Mouse (Mus musculus): ENCODE data around the gene Ncstn. TPM values are rescaled to one million over a fixed set of nuclear protein-coding genes. Genes with fewer than 3 reads are reported as not detected.
A peak's percentile ranks its signal among the peaks of the same experiment; 100 is the strongest.

The Ncstn gene
- polyA plus RNA-seq, 1 experiment from 2014 or later, result 129 TPM

DNA sequence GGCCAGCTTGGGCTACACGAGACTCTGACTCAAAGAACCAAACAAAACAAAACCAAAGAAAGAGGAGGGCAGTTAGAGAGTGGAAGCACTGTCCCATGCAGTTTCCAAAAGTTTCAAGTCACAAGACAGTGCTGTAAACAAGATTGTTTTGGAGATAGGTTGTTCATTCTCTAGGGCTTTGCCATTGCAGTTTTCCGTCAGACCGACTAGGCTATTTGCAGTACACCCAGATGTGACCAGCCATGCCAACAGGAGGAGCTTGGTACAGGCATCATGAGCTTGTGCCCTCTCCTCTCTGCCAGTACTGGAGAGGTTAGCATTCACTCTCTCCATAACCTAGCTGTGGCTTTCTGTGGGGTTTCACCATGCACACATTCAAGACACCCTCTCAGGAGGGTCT is 10.9 kb upstream of the Ncstn start:
- H3K4me3 ChIP-seq (replicated peaks; ENCODE audit: low read depth, low read length), result no peak overlapping the region
- no peaks in the 10 kb centered on the region for H3K4me1 ChIP-seq (replicated peaks; ENCODE audit: insufficient read depth, low read length)
- no peaks in the 10 kb centered on the region for H3K27me3 ChIP-seq (ENCODE audit: insufficient read depth, low read length)
- H3K4me2 ChIP-seq (ENCODE audit: low read length), result no peak overlapping the region
- H3K36me3 ChIP-seq (ENCODE audit: insufficient read depth, low read length), result peaks cover 69% of the 10 kb centered on the region
- TF ChIP-seq CTCF (IDR thresholded peaks at IDR 0.05; ENCODE audit: low read depth), result no peak
- ATAC-seq (replicated peaks; ENCODE audit: low FRiP score, low read depth), result peak; percentile 72
- peak; percentile 22 for DNase-seq (ENCODE audit: low spot score)
- H3K9ac ChIP-seq (ENCODE audit: low read depth, low read length), result no peak overlapping the region
- peak overlapping the region; percentile 38 for H3K27ac ChIP-seq
- 43% methylated on average over 3 of the region's 3 CpGs for WGBS
- no peaks in the 10 kb centered on the region for H3K9me3 ChIP-seq (replicated peaks; ENCODE audit: low read length)

DNA sequence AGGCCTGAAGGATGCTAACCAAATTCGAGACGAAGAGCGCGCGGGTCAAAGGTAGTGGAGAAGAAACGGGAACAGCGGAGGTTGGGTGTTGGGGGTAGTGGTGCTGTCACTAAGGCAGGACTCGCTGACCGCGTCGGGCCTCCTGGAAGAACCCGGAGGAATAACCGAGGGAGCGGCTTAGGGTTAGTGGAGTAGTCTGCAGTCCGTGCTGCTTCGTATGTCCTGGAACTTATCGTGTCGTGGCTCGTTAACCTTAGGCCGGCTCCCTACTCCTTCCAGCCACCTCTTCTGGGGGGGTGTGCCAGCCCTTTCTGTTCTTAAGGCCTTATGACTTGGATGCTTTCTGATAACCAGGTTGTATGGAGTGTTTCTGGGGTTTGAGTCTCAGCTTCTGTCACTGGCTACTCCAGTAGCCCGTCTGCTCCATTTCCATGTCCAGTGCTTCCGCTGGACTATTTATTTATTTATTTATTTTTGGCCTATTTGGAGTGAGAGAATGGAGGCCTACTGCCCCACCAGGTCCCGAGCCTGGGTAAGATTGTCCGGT is 377 bp upstream of the Ncstn start:
- Histone ChIP-seq H3K4me1 (replicated peaks; ENCODE audit: insufficient read depth, low read length) (peaks cover 8% of the 10 kb centered on the region; the same call in 1 of the 2 replicates), H3K36me3 (ENCODE audit: insufficient read depth, low read length) (peaks cover 11% of the 10 kb centered on the region), H3K9me3 (replicated peaks; ENCODE audit: low read length) (no peaks in the 10 kb centered on the region), H3K4me2 (ENCODE audit: low read length) (peak overlapping the region; percentile 70), H3K9ac (ENCODE audit: low read depth, low read length) (peak overlapping the region; percentile 90), H3K27ac (peak overlapping the region; percentile 82), H3K4me3 (replicated peaks; ENCODE audit: low read depth, low read length) (peak overlapping the region; percentile 96), H3K27me3 (ENCODE audit: insufficient read depth, low read length) (no peaks in the 10 kb centered on the region)
- ATAC-seq (replicated peaks; ENCODE audit: low FRiP score, low read depth) (peak; percentile 34; the same call in 1 of the 2 replicates), DNase-seq (ENCODE audit: low spot score) (peak; percentile 59)
- no peak for TF ChIP-seq CTCF (IDR thresholded peaks at IDR 0.05; ENCODE audit: low read depth)
- under 1% methylated on average over 24 of the region's 24 CpGs for WGBS

DNA sequence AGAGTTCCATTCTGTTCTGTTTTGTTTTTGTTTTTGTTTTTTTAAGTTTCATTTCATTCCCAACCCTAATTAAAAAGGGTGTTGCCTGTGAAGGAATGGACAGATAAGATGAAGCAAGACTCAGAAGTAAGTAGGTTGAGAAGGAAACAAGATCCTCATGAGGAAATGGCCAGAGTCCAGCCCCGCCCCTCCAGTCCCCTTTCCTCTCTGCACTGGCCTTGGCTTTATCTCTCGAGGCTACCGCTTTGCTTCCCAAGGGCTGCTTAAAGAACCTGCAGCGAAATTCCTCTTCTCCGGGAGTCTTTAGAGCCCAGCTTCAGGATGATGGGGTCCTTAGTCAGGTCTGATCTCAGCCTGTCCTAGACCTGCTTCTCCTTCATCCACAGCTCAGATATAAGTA is 4.6 kb downstream of the Ncstn start:
- Histone ChIP-seq H3K9me3 (replicated peaks; ENCODE audit: low read length) (no peaks in the 10 kb centered on the region), H3K9ac (ENCODE audit: low read depth, low read length) (no peak overlapping the region), H3K4me2 (ENCODE audit: low read length) (no peak overlapping the region), H3K27ac (no peak overlapping the region), H3K36me3 (ENCODE audit: insufficient read depth, low read length) (peaks cover 46% of the 10 kb centered on the region), H3K4me3 (replicated peaks; ENCODE audit: low read depth, low read length) (no peak overlapping the region), H3K4me1 (replicated peaks; ENCODE audit: insufficient read depth, low read length) (no peaks in the 10 kb centered on the region), H3K27me3 (ENCODE audit: insufficient read depth, low read length) (no peaks in the 10 kb centered on the region)
- no peak for DNase-seq (ENCODE audit: low spot score)
- ATAC-seq (replicated peaks; ENCODE audit: low FRiP score, low read depth), result no peak
- no peak for TF ChIP-seq CTCF (IDR thresholded peaks at IDR 0.05; ENCODE audit: low read depth)
- WGBS, result 67% methylated on average over 5 of the region's 5 CpGs

DNA sequence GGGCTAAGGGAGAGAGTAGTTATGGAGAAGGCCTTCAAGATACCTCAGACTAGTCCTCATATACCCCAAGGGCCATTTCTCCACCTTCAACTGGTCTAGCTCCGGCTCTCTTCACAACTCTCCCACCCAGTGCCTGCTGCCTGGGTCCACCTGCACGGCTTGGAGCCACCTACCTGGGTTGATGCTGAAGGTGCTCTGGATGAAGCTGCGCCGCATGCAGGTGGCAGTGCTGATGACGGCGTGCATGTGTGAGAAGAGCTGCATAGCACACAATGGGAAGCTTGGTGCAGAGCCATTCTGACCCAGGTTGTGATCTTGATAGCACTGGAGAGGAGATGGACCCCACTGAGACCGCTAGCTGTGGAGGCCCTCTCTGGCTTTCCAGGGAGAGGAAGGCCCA is 10.0 kb downstream of the Ncstn start:
- WGBS, result 97% methylated on average over 7 of the region's 7 CpGs
- no peaks in the 10 kb centered on the region for H3K9me3 ChIP-seq (replicated peaks; ENCODE audit: low read length)
- no peak for TF ChIP-seq CTCF (IDR thresholded peaks at IDR 0.05; ENCODE audit: low read depth)
- no peak for DNase-seq (ENCODE audit: low spot score)
- H3K27me3 ChIP-seq (ENCODE audit: insufficient read depth, low read length), result no peaks in the 10 kb centered on the region
- H3K4me2 ChIP-seq (ENCODE audit: low read length), result no peak overlapping the region
- ATAC-seq (replicated peaks; ENCODE audit: low FRiP score, low read depth), result 0 out of 2 replicates have a peak, but pooled peaks have one; percentile 19
- H3K9ac ChIP-seq (ENCODE audit: low read depth, low read length), result no peak overlapping the region
- H3K36me3 ChIP-seq (ENCODE audit: insufficient read depth, low read length), result peaks cover 86% of the 10 kb centered on the region
- H3K4me3 ChIP-seq (replicated peaks; ENCODE audit: low read depth, low read length), result no peak overlapping the region
- no peak overlapping the region for H3K27ac ChIP-seq
- no peaks in the 10 kb centered on the region for H3K4me1 ChIP-seq (replicated peaks; ENCODE audit: insufficient read depth, low read length)

DNA sequence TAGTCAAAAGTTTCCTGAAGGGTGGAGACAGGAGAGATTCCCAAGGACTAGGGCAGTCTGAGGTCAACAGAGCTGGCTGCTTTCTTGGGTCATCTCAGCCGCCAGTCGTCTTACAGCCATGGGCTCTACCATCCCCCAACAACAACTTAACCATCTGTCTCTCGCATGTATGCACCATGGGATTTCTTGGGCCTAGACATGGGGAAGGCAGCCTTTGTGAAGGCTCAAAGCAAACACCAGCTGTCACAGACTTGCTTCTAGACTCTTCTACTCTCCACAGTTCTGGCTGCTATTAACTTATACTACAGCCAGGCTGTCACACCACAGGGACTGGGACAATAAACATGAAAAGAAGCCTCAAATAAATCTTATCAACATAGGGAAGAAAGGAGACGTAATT is 11.0 kb downstream of the Ncstn start:
- H3K9me3 ChIP-seq (replicated peaks; ENCODE audit: low read length), result no peaks in the 10 kb centered on the region
- WGBS, result 56% methylated on average over 4 of the region's 4 CpGs

DNA sequence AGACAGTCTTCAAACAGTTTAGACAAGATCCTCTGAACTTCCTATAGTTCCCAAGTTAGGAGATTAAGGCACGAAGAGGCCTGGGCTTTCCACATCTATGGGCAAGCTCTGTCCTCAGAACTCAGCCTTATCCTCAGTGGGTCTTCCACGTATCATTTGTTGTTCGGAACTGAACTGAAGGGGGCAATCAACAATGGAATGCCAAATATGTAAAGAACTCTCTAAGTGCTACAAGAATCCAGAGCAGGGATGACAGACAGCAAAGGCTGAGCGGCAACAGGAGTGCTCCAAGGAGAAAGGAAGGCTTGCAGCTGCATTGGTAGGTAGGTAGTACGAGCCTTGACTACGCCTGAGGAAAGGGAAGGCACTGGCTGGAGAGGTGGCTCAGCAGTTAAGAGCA is 12.4 kb downstream of the Ncstn start:
- DNase-seq (ENCODE audit: low spot score), result no peak
- WGBS, result 72% methylated on average over 6 of the region's 6 CpGs
- H3K9me3 ChIP-seq (replicated peaks; ENCODE audit: low read length), result no peaks in the 10 kb centered on the region

More for the DNA sequence above, 11.0 kb downstream of the Ncstn start:
- Histone ChIP-seq H3K4me1 (replicated peaks; ENCODE audit: insufficient read depth, low read length) (no peaks in the 10 kb centered on the region), H3K4me3 (replicated peaks; ENCODE audit: low read depth, low read length) (no peak overlapping the region), H3K36me3 (ENCODE audit: insufficient read depth, low read length) (peaks cover 95% of the 10 kb centered on the region), H3K27ac (no peak overlapping the region), H3K4me2 (ENCODE audit: low read length) (no peak overlapping the region), H3K27me3 (ENCODE audit: insufficient read depth, low read length) (no peaks in the 10 kb centered on the region), H3K9ac (ENCODE audit: low read depth, low read length) (no peak overlapping the region)
- no peak for DNase-seq (ENCODE audit: low spot score)
- no peak for TF ChIP-seq CTCF (IDR thresholded peaks at IDR 0.05; ENCODE audit: low read depth)
- ATAC-seq (replicated peaks; ENCODE audit: low FRiP score, low read depth), result no peak

More for the DNA sequence above, 12.4 kb downstream of the Ncstn start:
- ATAC-seq (replicated peaks; ENCODE audit: low FRiP score, low read depth), result no peak
- H3K9ac ChIP-seq (ENCODE audit: low read depth, low read length), result no peak overlapping the region
- no peaks in the 10 kb centered on the region for H3K4me1 ChIP-seq (replicated peaks; ENCODE audit: insufficient read depth, low read length)
- H3K4me3 ChIP-seq (replicated peaks; ENCODE audit: low read depth, low read length), result no peak overlapping the region
- no peak for TF ChIP-seq CTCF (IDR thresholded peaks at IDR 0.05; ENCODE audit: low read depth)
- H3K4me2 ChIP-seq (ENCODE audit: low read length), result no peak overlapping the region
- H3K27me3 ChIP-seq (ENCODE audit: insufficient read depth, low read length), result no peaks in the 10 kb centered on the region
- peaks cover 94% of the 10 kb centered on the region for H3K36me3 ChIP-seq (ENCODE audit: insufficient read depth, low read length)
- H3K27ac ChIP-seq, result no peak overlapping the region

All from kidney, postnatal 0 days (tissue).